Mouse (Mus musculus) small intestine, adult 2 months (tissue): ENCODE results near the gene Paqr7.

Experiments used
- CTCF ChIP-seq: fragments of 200-500 bp; IDR thresholded peaks from 2 replicates; pipeline ENCODE4 v1.5.1; 2012; ENCODE audit warnings: low read depth, mild to moderate bottlenecking, control low read depth, inconsistent platforms, low read length, moderate library complexity, mixed read lengths; ENCODE audit not compliant: insufficient replicate concordance, insufficient read length; ENCODE audit errors: extremely low read depth
- POLR2A ChIP-seq: fragments of 200-500 bp; IDR thresholded peaks from 2 replicates; pipeline ENCODE4 v1.6.1; 2012; ENCODE audit warnings: low read depth, mild to moderate bottlenecking, control low read depth, inconsistent platforms, low read length, moderate library complexity

- no peak for TF ChIP-seq POLR2A
- TF ChIP-seq CTCF, result no peak
These were observed 19.6 kb upstream of the Paqr7 start for GRCm38 (mm10) chr4:134476899-134477298.
